Mouse (Mus musculus): ENCODE data around the gene Nrxn1. TPM values are rescaled to one million over a fixed set of nuclear protein-coding genes. Genes with fewer than 3 reads are reported as not detected.

Gene Nrxn1
- polyA plus RNA-seq, 1 experiment from 2014 or later: 1.9 TPM

GRCm38 (mm10) chr17:91074780-91075179, 18.1 kb downstream of the Nrxn1 start:
- H3K4me1 ChIP-seq (replicated peaks; ENCODE audit: control insufficient read depth, insufficient read depth): no peaks in the 10 kb centered on the region
- 72% methylated on average over 5 of the region's 5 CpGs for WGBS
- ATAC-seq (ENCODE audit: low FRiP score, low TSS enrichment): no peak

GRCm38 (mm10) chr17:91033466-91033865, 59.4 kb downstream of the Nrxn1 start:
- Histone ChIP-seq H3K4me3 (ENCODE audit: low read depth, low read length) (no peak overlapping the region), H3K27me3 (ENCODE audit: control insufficient read depth, insufficient read depth, low read length) (no peaks in the 10 kb centered on the region), H3K36me3 (ENCODE audit: control insufficient read depth, insufficient read depth, low read length) (no peaks in the 10 kb centered on the region), H3K4me2 (replicated peaks; ENCODE audit: low read depth) (no peak overlapping the region), H3K4me1 (replicated peaks; ENCODE audit: control insufficient read depth, insufficient read depth) (no peaks in the 10 kb centered on the region), H3K27ac (replicated peaks) (no peak overlapping the region), H3K9me3 (ENCODE audit: control insufficient read depth, low read length) (no peaks in the 10 kb centered on the region), H3K9ac (ENCODE audit: low read length) (no peak overlapping the region)
- WGBS: 68% methylated on average over 7 of the region's 7 CpGs
- DNase-seq (ENCODE audit: low spot score) (no peak), ATAC-seq (ENCODE audit: low FRiP score, low TSS enrichment) (no peak)
- no peak for TF ChIP-seq CTCF (IDR thresholded peaks at IDR 0.05; ENCODE audit: low read depth)
- TF ChIP-seq EP300 (optimal IDR thresholded peaks at IDR 0.05): no peak

More at GRCm38 (mm10) chr17:91074780-91075179, 18.1 kb downstream of the Nrxn1 start:
- TF ChIP-seq CTCF (IDR thresholded peaks at IDR 0.05; ENCODE audit: low read depth): no peak
- no peak overlapping the region for H3K4me2 ChIP-seq (replicated peaks; ENCODE audit: low read depth)
- H3K27ac ChIP-seq (replicated peaks): no peak overlapping the region
- H3K36me3 ChIP-seq (ENCODE audit: control insufficient read depth, insufficient read depth, low read length): no peaks in the 10 kb centered on the region
- H3K9ac ChIP-seq (ENCODE audit: low read length): no peak overlapping the region
- no peaks in the 10 kb centered on the region for H3K9me3 ChIP-seq (ENCODE audit: control insufficient read depth, low read length)
- H3K27me3 ChIP-seq (ENCODE audit: control insufficient read depth, insufficient read depth, low read length): no peaks in the 10 kb centered on the region
- H3K4me3 ChIP-seq (ENCODE audit: low read depth, low read length): no peak overlapping the region
- DNase-seq (ENCODE audit: low spot score): no peak

DNA sequence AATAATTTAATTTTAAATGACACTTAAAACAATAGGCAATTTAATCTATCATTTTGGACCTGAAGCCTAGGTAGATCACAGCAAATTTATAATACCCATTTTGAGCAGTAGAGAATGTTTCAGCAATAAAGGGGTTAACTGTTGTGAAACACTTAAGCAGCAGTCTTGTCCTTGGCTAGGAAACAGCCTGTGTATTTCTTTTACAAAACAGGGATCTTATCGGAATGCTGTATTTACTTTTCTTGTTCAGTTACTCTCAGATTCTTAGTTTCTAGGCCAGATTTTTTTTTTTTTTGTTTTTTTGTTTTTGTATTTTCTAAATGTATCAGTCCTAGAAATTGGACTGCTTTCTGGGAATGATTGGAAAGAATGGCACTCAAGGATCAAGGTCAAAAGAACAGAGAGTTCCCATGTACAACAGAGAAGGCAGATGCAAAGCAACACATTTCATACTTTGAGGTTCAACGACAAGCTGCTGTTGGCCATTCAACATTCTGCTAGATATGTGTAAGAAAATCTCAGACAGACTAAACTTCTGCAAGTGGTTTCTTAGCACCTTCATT, 67.7 kb downstream of the Nrxn1 start:
- H3K27ac ChIP-seq (replicated peaks): no peak overlapping the region
- H3K4me3 ChIP-seq (ENCODE audit: low read depth, low read length): no peak overlapping the region
- no peaks in the 10 kb centered on the region for H3K36me3 ChIP-seq (ENCODE audit: control insufficient read depth, insufficient read depth, low read length)
- H3K4me2 ChIP-seq (replicated peaks; ENCODE audit: low read depth): no peak overlapping the region
- no peaks in the 10 kb centered on the region for H3K4me1 ChIP-seq (replicated peaks; ENCODE audit: control insufficient read depth, insufficient read depth)
- 29% methylated on average over 2 of the region's 2 CpGs for whole genome bisulfite sequencing
- TF ChIP-seq CTCF (IDR thresholded peaks at IDR 0.05; ENCODE audit: low read depth): no peak
- peak; percentile 52 for TF ChIP-seq EP300 (optimal IDR thresholded peaks at IDR 0.05)
- no peaks in the 10 kb centered on the region for H3K9me3 ChIP-seq (ENCODE audit: control insufficient read depth, low read length)
- H3K9ac ChIP-seq (ENCODE audit: low read length): no peak overlapping the region
- no peak for DNase-seq (ENCODE audit: low spot score)
- no peaks in the 10 kb centered on the region for H3K27me3 ChIP-seq (ENCODE audit: control insufficient read depth, insufficient read depth, low read length)
- no peak for ATAC-seq (ENCODE audit: low FRiP score, low TSS enrichment)

- TF ChIP-seq EP300 (optimal IDR thresholded peaks at IDR 0.05) (no peak), CTCF (IDR thresholded peaks at IDR 0.05; ENCODE audit: low read depth) (no peak)
- no peak for ATAC-seq (ENCODE audit: low FRiP score, low TSS enrichment)
- WGBS: 79% methylated on average over 5 of the region's 5 CpGs
- Histone ChIP-seq H3K4me1 (replicated peaks; ENCODE audit: control insufficient read depth, insufficient read depth) (no peaks in the 10 kb centered on the region), H3K9me3 (ENCODE audit: control insufficient read depth, low read length) (no peaks in the 10 kb centered on the region), H3K4me2 (replicated peaks; ENCODE audit: low read depth) (no peak overlapping the region), H3K36me3 (ENCODE audit: control insufficient read depth, insufficient read depth, low read length) (no peaks in the 10 kb centered on the region), H3K27ac (replicated peaks) (no peak overlapping the region), H3K4me3 (ENCODE audit: low read depth, low read length) (no peak overlapping the region), H3K27me3 (ENCODE audit: control insufficient read depth, insufficient read depth, low read length) (no peaks in the 10 kb centered on the region), H3K9ac (ENCODE audit: low read length) (no peak overlapping the region)
- no peak for DNase-seq (ENCODE audit: low spot score)
Observed at GRCm38 (mm10) chr17:91007385-91008089, 85.3 kb downstream of the Nrxn1 start.

- Histone ChIP-seq H3K4me2 (replicated peaks; ENCODE audit: low read depth) (no peak overlapping the region), H3K4me3 (ENCODE audit: low read depth, low read length) (no peak overlapping the region), H3K9me3 (ENCODE audit: control insufficient read depth, low read length) (no peaks in the 10 kb centered on the region), H3K27me3 (ENCODE audit: control insufficient read depth, insufficient read depth, low read length) (no peaks in the 10 kb centered on the region), H3K9ac (ENCODE audit: low read length) (no peak overlapping the region), H3K27ac (replicated peaks) (no peak overlapping the region), H3K36me3 (ENCODE audit: control insufficient read depth, insufficient read depth, low read length) (no peaks in the 10 kb centered on the region), H3K4me1 (replicated peaks; ENCODE audit: control insufficient read depth, insufficient read depth) (no peaks in the 10 kb centered on the region)
- ATAC-seq (ENCODE audit: low FRiP score, low TSS enrichment) (no peak), DNase-seq (ENCODE audit: low spot score) (no peak)
- TF ChIP-seq CTCF (IDR thresholded peaks at IDR 0.05; ENCODE audit: low read depth): no peak
- TF ChIP-seq EP300 (optimal IDR thresholded peaks at IDR 0.05): no peak
Observed at GRCm38 (mm10) chr17:91000389-91000788, 92.5 kb downstream of the Nrxn1 start.

DNA sequence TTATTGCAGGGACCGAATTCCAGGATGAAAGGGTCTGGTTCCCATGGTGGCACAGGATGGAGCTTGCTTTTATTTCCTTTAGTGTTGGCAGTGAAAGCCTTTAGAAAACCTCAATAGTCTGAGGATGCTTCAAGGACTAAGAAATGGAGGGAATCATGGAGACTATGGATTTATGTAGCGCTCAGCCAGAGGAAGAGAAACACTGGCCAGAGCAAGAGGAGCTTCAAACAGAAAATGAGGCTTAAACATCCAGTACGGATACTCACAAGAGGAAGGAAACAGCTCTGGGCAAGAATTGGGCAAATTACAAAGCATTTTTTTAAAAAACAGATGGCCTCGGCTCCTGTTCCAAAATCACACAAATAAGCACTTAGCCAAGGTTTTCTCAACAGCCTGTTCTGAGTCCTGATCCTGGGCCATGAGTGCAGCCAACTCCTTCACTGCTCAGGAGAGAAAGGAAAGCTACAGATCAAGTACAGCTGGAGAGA, 93.2 kb downstream of the Nrxn1 start:
- no peak overlapping the region for H3K9ac ChIP-seq (ENCODE audit: low read length)
- H3K27me3 ChIP-seq (ENCODE audit: control insufficient read depth, insufficient read depth, low read length): no peaks in the 10 kb centered on the region
- H3K27ac ChIP-seq (replicated peaks): no peak overlapping the region
- H3K9me3 ChIP-seq (ENCODE audit: control insufficient read depth, low read length): no peaks in the 10 kb centered on the region
- no peaks in the 10 kb centered on the region for H3K4me1 ChIP-seq (replicated peaks; ENCODE audit: control insufficient read depth, insufficient read depth)
- no peak for DNase-seq (ENCODE audit: low spot score)
- no peak overlapping the region for H3K4me3 ChIP-seq (ENCODE audit: low read depth, low read length)
- no peak for TF ChIP-seq CTCF (IDR thresholded peaks at IDR 0.05; ENCODE audit: low read depth)
- no peak for TF ChIP-seq EP300 (optimal IDR thresholded peaks at IDR 0.05)
- H3K4me2 ChIP-seq (replicated peaks; ENCODE audit: low read depth): no peak overlapping the region
- no peak for ATAC-seq (ENCODE audit: low FRiP score, low TSS enrichment)
- WGBS: 70% methylated on average over 4 of the region's 4 CpGs
- no peaks in the 10 kb centered on the region for H3K36me3 ChIP-seq (ENCODE audit: control insufficient read depth, insufficient read depth, low read length)
